Mouse (Mus musculus) neutrophil, adult 5-6 weeks (primary cell): ENCODE results near the gene Atox1. TPM values are rescaled to one million over a fixed set of nuclear protein-coding genes. Genes with fewer than 3 reads are reported as not detected.

ENCODE experiments used
- ATAC-seq: fragments of 151-379, 151-347 bp; 2 replicates; pipeline ENCODE4 v1.8.0; 2017; ENCODE audit warnings: mild to moderate bottlenecking, moderate TSS enrichment; ENCODE audit not compliant: insufficient number of reproducible peaks, poor library complexity, low FRiP score, severe bottlenecking; ENCODE audit errors: extremely low read depth
- total RNA-seq: library from RNA; stranded (forward); fragments of 200-1000 nt; gene quantifications from 2 replicates; pipeline ENCODE4 v1.2.3, GENCODE M21; 2017

Atox1 gene
- total RNA-seq, result 50.4 and 53.9 TPM in 2 replicates

DNA sequence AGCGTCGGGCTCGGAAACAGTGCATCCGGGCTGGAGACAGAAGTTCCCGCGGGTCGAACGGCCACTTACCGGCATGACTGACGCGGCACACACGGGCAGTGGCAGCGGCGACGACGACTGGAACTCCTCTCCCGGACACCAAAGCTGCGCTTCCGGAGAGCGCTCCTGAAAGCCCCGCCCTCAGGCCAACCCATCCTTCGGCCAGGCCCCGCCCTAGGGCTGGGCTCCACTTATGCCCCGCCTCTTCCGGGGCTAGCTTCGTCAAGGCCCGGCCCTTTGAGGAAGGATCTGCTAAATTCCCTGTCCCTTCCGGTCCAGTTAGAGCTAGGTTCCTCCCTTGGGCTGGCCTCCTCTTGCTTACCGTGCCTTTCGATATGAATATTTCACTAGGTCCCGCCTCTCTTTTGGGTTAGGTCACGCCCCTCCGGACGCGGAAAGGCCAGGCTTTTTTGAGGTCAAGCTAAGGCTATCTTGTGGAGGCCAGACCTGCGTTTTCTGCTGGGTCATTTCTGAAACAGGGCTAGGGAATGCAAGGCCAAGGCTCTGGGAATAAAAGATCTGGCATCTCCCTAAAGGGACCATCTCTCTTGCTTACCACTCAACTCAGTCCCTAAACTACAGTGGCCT, at the start of gene Atox1:
Gene Atox1 (minus strand): TSS at position 221 of the 627 bp plus-strand sequence.
- peak; percentile 97 for ATAC-seq

DNA sequence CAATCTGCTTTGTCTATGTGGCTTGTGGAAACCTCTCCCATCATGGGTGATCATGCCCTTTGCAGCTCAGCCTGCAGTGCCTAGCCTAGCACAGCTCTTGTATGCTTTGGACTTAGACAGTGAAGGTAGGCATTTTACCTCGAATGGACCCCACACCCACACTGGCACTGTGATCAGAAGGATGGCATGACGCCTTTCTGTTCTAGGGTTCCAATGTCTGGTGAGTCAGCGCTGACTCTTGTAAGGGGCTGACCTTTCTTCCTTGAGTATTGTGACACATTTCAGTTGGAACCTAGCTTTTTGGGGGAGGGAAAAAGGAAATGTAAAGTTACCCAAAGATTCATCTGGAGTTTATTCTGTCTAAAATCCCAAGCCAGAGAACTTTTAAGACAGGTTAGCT, 44.4 kb upstream of the Atox1 start:
- no peak for ATAC-seq

DNA sequence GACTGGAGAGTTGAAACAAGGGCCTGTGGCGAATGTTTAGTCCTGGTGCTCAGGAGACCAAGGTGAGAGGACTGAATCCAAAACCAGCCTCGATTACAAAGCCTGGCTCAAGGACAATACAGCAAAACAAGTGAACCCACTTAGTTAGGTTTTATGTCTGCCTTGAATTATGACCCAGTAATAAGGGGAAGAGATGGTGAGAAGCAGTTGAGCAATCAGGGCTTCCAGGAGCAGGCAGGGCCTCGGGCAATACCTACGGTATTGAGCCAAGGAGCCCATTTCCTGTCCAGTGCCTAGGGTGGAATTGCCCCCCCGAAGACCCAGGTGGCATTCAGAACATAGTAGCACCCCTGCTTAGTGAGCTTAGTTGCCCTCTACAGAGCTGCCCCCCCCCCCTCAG, 41.8 kb upstream of the Atox1 start:
- ATAC-seq, result no peak

- no peak for ATAC-seq
These were observed 41.0 kb upstream of the Atox1 start for GRCm38 (mm10) chr11:55501955-55502531.

DNA sequence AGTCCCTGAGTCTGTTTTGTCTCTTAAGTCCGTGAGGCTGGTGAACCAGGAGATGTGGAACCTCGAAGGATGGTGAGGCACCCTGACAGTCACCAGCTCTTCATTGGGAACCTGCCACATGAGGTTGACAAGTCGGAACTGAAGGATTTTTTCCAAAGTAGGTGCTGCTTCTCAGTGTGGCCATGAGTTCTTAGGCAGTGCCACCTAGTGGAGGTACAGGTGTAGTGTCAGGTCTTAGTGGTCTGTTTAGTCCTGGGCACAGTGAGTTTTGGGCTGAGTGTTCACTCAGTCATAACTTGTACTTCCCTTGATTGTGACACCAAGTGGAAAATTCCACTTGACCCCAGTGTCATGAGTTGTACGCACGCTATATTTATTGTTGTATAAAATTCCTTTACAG, 36.8 kb upstream of the Atox1 start:
- ATAC-seq, result peak; percentile 72

DNA sequence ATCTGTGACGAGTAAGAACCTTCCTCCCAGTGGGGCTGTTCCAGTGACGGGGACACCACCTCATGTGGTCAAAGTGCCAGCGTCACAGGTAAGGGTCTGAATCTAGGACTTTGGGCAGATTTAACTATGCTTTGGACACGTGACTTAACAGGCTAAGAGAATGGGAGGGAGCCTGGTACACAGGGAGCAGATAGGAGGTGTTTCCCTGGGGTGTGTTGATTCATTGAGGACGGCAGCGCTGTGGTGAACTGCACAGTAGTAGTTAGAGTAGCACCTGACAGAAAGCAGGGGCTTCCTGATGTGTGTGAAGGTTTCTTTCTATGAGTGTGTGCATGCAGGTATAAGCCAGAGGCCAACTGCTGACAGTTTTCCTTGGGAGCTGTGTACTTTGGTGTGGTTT, 35.1 kb upstream of the Atox1 start:
- ATAC-seq, result no peak

- no peak for ATAC-seq
These were observed 24.4 kb upstream of the Atox1 start for GRCm38 (mm10) chr11:55485443-55485842.

- no peak for ATAC-seq
These were observed 12.2 kb upstream of the Atox1 start for GRCm38 (mm10) chr11:55473219-55473618.

DNA sequence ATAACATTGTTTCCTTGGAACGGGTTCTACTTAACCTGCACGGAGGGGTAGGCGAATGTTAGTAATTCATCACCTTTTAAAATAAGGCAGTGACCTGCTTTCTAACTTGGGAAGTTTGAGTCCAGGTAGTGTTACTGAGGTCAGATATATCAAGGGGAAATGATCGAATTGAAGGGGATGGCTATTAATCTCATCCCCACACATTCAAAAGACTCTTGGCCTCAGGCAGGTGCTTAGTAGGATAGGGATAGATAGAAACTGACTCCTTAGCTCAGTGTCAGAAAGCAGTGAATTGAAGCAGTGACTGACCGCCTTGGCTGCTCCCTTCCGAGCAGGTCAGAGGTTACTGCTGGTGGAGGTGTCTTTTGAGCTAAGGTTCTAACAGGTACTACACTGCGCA, 10.4 kb upstream of the Atox1 start:
- ATAC-seq, result no peak

DNA sequence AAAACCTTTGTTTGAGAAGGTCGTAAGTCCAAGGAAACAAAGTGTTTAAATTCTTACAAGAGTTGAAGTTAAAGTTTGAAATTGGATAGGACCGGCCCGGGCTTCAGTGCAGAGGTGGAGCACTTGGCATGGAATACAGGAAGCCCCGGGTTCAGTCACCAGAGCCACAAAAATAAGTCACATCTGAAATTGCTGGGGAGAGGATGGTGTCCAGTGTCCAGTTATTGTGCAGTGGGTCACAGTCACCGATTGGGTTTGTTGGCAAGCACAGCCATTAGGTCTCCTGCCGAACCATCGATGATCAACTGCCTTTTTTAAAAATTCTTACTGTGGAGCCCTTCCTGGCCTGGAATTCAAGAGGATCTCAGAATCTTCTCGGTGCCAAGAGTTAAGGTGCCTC, 9.7 kb upstream of the Atox1 start:
- no peak for ATAC-seq

- ATAC-seq, result no peak
These were observed 9.1 kb upstream of the Atox1 start for GRCm38 (mm10) chr11:55469923-55470691.

GRCm38 (mm10) chr11:55469048-55469843, 8.2 kb upstream of the Atox1 start, which contains the start of gene G3bp1:
Gene G3bp1, plus strand, starts transcription at chr11:55469685.
- peak; percentile 91 for ATAC-seq

DNA sequence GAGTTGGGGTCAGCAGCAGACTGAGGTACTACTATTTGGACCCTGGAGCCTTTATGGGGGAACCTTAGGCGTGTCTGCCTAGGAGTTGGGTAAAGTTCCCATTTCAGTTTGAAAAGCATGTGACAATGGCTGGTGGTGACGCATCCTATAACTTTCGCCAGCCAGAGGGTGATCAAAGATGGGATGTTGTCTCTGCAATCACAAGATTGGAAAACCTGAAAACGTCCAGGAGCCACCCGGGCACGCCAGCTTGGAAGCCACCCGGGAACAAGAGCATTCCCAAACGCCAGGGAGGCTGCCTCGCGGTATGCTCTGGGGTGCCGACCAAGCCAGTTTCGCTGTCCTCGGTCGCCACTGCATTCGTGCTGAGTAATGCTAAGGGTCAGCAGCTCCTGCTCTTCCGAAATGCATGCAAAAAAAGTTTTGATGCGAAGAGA, 7.6 kb upstream of the Atox1 start:
- ATAC-seq, result no peak

GRCm38 (mm10) chr11:55468012-55468411, 7.0 kb upstream of the Atox1 start:
- no peak for ATAC-seq

GRCm38 (mm10) chr11:55465177-55465576, 4.1 kb upstream of the Atox1 start:
- ATAC-seq, result no peak

GRCm38 (mm10) chr11:55464707-55465106, 3.7 kb upstream of the Atox1 start:
- ATAC-seq, result no peak

DNA sequence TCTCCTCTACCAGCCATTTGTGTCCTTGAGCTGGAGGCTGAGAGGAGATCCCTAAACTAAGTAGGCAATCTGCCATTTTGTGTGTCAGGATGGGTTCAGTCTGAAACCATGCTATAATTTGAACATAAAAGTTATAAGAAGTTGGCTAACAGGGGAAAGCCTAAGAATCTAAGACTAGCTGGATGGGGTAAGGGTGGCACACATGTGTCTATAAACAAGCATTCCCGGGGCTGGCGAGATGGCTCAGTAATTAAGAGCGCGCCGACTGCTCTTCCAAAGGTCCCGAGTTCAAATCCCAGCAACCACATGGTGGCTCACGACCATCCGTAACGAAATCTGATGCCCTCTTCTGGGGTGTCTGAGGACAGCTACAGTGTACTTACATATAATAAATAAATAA, 1.1 kb upstream of the Atox1 start:
- ATAC-seq, result no peak

GRCm38 (mm10) chr11:55460559-55461018, 450 bp downstream of the Atox1 start:
- no peak for ATAC-seq

DNA sequence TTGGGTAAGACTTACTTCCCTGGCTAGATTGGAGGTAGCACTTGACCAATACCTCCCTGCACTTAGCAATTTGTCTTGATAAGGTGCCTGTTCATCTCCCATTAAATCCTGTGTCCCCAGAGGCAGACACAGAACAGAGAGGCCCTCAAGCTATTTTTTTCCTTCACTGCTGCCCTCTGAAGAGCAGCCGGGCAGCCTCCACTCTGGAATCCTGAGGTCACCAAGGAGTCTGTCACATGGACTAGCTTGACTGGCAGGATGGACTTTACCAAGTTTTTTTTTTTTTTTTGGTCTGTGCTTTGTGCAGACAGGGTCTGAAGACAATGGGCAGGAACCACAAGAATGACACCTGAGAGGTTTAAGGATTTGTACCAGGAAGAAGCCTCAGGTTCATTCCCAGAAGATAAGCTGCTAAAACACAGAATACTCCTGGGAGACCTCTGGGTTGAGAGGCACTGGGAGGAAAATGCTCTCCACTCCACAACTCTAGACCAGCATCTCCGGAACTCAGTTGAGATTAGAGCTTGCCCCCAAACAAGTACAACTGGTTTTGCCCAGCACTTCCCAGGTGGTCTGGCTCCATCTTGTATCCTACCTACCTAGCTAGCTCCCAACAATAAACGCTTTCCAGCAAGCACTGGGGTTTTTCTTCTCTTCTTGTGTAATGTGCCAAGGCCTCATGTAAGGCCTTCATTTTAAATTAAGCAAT, 1.0 kb downstream of the Atox1 start:
- no peak for ATAC-seq
